Mouse (Mus musculus) myocyte (in vitro differentiated cells): ENCODE results near the gene Rps6kb1.
A peak's percentile ranks its signal among the peaks of the same experiment; 100 is the strongest.

Experiments used
- CEBPB ChIP-seq: IDR thresholded peaks from 2 replicates; pipeline ENCODE4 v1.6.1; 2011; ENCODE audit warnings: mild to moderate bottlenecking, moderate library complexity; ENCODE audit not compliant: poor library complexity, insufficient read depth, severe bottlenecking
- E2F4 ChIP-seq: IDR thresholded peaks from one replicate; pipeline ENCODE4 v1.6.1; 2011; ENCODE audit warnings: mild to moderate bottlenecking, control low read depth, moderate library complexity; ENCODE audit not compliant: insufficient read depth
- MAX ChIP-seq: IDR thresholded peaks from one replicate; pipeline ENCODE4 v1.6.1; 2011; ENCODE audit warnings: low read depth, mild to moderate bottlenecking, control low read depth
- MYOD1 ChIP-seq, 3 experiments: IDR thresholded peaks; one replicate each; pipeline ENCODE4 v1.6.1; 2011; ENCODE audit warnings: control low read depth in 2 of 3, low read depth in 2 of 3, mild to moderate bottlenecking in 2 of 3, moderate library complexity in 1 of 3; ENCODE audit not compliant: insufficient read length in 2 of 3, control insufficient read depth in 1 of 3
- MYOG ChIP-seq, 3 experiments: IDR thresholded peaks; one replicate each; pipeline ENCODE4 v1.6.1; 2011; ENCODE audit warnings: control low read depth in 2 of 3, low read depth in 2 of 3, mild to moderate bottlenecking in 2 of 3; ENCODE audit not compliant: insufficient read length in 2 of 3, control insufficient read depth in 1 of 3, insufficient read depth in 1 of 3
- POLR2A ChIP-seq: IDR thresholded peaks from one replicate; pipeline ENCODE4 v1.6.1; 2011; ENCODE audit warnings: low read depth, mild to moderate bottlenecking, control low read depth, moderate library complexity; ENCODE audit not compliant: insufficient read length
- POLR2AphosphoS2 ChIP-seq: IDR thresholded peaks from one replicate; pipeline ENCODE4 v1.6.1; 2011; ENCODE audit warnings: low read depth, control low read depth; ENCODE audit not compliant: insufficient read length
- REST ChIP-seq: IDR thresholded peaks from one replicate; pipeline ENCODE4 v1.6.1; 2011; ENCODE audit warnings: mild to moderate bottlenecking, control low read depth, moderate library complexity; ENCODE audit not compliant: insufficient read depth, insufficient read length
- SRF ChIP-seq: IDR thresholded peaks from one replicate; pipeline ENCODE4 v1.6.1; 2011; ENCODE audit warnings: low read depth; ENCODE audit not compliant: control insufficient read depth, insufficient read length
- TCF12 ChIP-seq: IDR thresholded peaks from one replicate; pipeline ENCODE4 v1.6.1; 2011; ENCODE audit warnings: mild to moderate bottlenecking, control low read depth; ENCODE audit not compliant: poor library complexity, insufficient read depth, severe bottlenecking
- TCF3 ChIP-seq: IDR thresholded peaks from one replicate; pipeline ENCODE4 v1.6.1; 2011; ENCODE audit warnings: low read depth, control low read depth; ENCODE audit not compliant: insufficient read length
- USF1 ChIP-seq: IDR thresholded peaks from one replicate; pipeline ENCODE4 v1.6.1; 2011; ENCODE audit warnings: low read depth, mild to moderate bottlenecking, control low read depth, moderate library complexity

DNA sequence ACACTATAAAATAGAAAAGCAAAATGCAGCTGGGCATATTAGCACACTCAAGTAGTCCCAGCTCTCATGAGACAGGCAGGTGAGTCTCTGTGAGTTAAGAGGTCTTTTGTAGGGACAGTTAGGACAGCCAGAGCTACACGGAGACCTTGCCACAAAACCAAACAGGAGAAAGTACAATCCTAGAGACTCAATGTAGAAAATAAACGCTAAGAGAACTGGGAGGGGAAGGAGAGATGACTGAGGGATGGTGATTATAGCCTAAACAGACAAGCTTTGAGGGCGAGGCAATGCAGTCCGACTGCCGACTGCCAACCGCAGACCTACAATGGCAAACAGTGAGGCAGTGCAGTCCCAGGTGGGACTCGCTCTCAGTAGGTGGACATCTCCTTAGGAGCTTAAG is 43.2 kb upstream of the Rps6kb1 start:
- TF ChIP-seq POLR2A (peak; percentile 65), TCF3 (no peak), E2F4 (no peak), MAX (no peak), USF1 (no peak), MYOD1 (IDR thresholded peaks at IDR 0.05; ENCODE audit: control insufficient read depth in 1 of 3, insufficient read length in 2 of 3, low read depth in 2 of 3) (no peak), TCF12 (no peak), MYOG (IDR thresholded peaks at IDR 0.05; ENCODE audit: control insufficient read depth in 1 of 3, insufficient read depth in 1 of 3, insufficient read length in 2 of 3, low read depth in 2 of 3) (no peak), POLR2AphosphoS2 (peak; percentile 70), REST (no peak), CEBPB (no peak), SRF (no peak)
